Mouse (Mus musculus): ENCODE measurements around the gene Emcn.

Emcn gene

DNA sequence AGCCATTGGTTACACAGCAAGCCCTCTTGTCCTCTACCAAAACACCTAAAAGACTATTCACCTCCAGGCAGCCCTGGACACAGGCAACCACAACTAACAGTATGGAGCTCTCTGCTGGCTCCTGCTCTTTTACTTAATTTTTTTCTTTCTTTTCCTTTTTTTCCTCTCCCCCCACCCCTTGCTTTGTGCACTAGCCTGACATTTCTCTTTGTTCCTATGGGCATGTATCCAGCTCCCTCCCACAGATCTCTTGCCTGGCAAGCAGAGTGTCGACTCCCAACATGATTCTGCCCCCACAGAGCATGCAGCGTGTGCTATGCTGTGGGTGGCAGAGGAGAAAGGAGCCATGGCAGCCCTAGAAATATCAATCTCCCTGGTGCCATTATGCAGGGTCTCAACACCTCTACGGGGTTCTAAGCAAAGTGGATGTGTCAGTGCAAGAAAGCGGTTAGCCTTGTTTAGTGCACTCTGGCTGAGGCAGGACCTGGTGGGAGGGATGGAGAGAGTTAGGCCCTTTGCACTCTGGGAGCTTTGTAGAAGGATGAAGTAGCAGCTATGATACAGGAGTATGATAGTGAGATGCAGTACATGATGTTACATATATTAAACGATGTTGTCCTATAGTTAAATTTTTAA is 74.7 kb downstream of the Emcn start:
- no peak for DNase-seq (ENCODE audit: low read depth, low spot score)

DNA sequence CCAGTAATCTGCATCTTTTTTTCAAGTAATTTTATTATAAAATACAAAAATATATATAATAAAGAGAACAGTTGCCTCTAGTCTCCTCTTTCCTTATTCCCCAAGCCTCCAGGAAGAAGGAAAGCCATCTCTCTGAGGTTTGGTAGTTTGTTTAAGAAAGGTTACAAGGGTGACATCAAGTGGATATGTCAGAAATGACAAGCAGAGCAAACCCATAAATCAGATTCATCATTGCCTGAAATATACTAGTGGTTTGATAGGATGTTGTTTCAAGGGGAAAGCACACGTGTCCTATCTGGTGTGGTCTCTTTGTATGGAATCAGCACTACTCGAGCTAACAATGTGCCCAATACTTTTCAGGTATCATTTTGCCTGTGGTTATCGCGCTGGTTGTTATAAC is 77.8 kb downstream of the Emcn start:
- DNase-seq (ENCODE audit: low read depth, low spot score), result peak; percentile 51

DNA sequence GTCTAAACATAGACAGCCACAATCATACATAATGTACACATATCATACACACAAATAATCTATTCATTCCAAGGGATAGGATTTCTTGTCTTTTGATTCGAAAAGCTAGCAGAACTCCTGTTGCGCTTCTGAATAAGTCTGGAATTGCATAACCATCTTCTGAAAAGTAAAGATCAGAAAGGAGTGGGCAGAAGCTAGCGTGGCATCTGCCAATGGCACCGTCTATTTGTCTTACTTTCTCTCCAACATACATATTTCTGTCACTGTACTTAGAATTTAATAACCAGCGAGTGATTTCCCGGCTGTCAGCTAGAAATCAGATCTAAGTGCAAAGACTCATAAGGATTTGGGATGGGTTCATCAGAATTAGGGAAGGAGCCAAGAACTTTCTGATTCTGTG is 88.6 kb downstream of the Emcn start:
- DNase-seq (ENCODE audit: low read depth, low spot score), result no peak

DNA sequence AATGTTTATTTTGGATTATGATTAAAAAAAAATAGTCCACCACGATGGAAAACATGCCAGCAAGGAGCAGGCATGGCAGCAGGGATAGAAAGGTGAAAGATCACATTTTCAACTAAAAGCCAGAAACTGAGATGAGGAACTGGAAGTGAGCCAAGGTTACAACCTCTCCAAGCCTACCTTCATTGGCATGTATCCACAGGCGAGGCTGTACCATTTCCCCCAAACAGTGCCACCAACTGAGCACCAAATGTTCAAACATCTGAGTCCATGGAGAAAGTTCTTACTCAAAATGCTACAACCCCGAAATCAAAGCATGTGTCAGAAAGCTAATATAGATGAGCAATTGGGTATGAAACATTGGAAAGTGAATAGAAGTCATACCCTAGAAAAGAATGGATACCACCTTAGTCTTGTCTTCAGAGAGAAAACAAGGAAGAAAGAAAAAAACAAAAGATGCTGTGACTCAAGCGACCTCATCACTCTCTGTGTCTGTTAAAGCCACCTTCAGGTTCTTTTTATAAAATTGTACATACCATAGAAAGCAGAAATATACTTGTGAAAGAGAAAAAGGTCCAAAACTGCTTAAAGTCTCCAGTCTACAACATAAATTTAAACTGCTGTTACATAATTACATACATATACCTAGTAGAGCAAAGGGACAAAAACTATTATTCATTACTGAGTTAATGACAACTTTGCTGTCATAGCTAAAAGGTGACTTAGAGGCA is 124.2 kb downstream of the Emcn start:
- no peak for DNase-seq (ENCODE audit: low read depth, low spot score)

DNA sequence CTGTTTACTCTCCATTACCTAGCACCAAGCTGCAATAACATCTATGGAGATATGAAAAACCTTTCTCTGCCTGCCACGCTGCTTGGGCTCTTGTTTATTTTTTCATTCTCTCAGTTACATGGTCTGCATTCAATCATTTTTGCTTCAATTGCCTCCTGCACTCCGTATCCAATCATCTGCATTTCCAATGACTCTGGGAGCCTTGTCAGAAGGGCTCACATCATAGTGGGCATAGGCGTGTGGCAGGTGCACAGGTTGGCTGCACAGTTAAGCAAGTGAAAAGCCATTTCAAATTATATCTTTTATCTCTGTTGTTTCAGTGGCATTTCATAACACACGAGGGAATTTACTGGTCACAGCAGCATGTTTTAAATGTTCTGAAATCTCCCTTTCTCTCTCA is 125.1 kb downstream of the Emcn start:
- no peak for DNase-seq (ENCODE audit: low read depth, low spot score)

DNA sequence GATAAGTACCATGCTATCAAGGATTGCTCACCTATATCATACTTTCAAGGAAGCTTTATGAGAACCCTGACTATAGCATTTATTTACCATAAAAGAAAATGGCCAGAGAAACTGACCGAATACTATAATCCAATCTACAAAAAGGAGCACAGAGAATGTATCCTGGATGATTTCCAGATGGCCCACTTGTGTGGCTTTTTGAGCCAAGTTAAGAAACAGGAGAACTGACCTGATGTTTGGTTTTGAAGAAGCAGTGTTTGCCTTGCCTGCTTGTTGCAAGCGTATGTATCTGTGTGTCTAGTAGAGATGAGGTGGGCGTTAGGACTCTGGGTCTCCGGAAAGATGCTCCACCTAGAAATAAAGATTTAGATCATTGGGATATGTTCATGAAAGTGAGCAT is 125.9 kb downstream of the Emcn start:
- no peak for DNase-seq (ENCODE audit: low read depth, low spot score)

DNA sequence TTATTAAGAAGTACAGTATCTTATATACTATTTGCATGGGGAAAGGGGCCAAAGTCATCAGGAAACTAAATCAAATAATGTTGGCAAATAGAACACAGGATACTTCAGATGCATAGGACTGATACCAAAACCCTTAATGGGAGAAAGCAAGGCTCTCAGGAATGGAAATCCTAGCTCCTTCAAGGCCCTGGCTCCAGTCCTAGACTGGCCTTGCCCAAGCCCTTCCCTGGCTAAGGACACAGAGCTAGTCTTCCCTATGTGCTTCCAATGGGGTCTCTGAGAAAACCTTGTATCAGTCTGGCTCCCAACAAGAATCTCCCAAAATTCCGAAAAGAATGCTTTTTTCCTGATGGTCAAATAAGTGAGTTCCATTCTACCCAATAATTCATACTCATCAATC is 126.5 kb downstream of the Emcn start:
- no peak for DNase-seq (ENCODE audit: low read depth, low spot score)

DNA sequence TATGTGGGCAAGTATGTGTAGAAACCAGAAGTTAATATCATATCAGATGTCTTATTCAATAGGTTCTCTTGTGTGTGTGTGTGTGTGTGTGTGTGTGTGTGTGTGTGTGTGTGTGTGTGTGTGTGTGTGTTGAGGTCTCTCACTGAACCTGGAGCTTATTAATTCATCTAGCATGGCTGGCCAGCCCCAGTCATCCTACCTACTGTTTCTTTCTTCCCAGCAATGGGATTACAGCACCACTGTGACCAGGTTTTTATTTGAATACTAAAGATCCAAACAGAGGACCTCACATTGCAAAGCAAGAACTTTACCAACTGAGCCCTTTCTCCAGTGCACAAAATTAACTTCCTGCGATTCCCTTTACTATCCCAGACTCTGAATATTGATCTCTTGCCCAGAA is 131.3 kb downstream of the Emcn start:
- DNase-seq (ENCODE audit: low read depth, low spot score), result no peak

DNA sequence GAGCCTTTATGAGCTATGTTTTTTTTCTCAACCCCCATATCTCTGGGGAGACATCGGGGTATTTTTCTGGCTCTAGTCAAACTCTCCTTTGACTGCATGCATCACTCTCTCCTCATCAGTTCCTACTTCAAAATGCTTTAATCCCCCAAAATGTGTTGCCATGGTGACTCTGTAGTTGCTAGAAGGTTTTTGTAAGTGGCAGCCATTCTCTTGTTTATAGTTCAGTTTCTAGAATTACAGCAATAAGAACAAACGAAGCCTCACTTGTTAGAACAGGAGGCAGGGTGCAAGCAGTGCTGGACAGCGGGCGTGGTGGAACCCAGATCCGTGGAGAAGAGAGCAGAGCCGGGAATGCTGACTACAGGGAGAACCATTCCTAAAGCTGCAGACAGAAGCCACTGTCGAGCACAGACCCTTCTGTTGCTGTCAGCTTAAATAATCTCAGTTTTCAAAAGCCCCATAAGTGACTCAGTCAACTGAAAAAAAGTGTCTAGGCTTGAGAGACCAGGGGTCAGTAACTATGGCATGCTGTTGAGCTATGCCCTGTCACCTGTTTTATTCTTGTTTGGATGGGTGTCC is 139.0 kb downstream of the Emcn start:
- no peak for DNase-seq (ENCODE audit: low read depth, low spot score)

DNA sequence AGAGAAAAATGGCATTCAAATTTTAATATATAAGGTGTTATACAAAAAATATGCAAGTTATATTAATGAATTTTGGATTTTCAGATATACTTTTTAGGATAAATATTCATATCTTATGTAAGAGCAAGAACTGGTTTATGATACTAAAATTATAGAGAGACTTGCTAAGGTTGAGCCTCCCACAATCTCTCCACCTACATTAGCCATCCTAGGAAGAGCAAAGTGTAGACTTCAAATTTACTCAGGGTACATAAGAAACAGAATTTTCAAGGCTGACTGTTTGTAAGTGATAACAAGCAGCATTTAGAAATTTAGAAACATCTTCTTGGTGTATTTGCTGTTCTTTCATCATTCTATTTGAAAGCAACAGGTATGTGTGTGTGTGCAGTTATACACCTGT is 140.3 kb downstream of the Emcn start:
- no peak for DNase-seq (ENCODE audit: low read depth, low spot score)

Data from brain, embryonic 18.5 days (tissue).